Mouse (Mus musculus) erythroblast, embryonic 14.5 days (primary cell): Measurements from ENCODE around the gene Pecr.

Experiments used
- GATA1 ChIP-seq: IDR thresholded peaks from 2 replicates; pipeline ENCODE4 v1.6.1; 2012; ENCODE audit warnings: low read length, inconsistent platforms, mixed read lengths
- TAL1 ChIP-seq: IDR thresholded peaks from 3 replicates; pipeline ENCODE4 v1.6.1; 2012; ENCODE audit warnings: low read length, inconsistent platforms, mixed read lengths

DNA sequence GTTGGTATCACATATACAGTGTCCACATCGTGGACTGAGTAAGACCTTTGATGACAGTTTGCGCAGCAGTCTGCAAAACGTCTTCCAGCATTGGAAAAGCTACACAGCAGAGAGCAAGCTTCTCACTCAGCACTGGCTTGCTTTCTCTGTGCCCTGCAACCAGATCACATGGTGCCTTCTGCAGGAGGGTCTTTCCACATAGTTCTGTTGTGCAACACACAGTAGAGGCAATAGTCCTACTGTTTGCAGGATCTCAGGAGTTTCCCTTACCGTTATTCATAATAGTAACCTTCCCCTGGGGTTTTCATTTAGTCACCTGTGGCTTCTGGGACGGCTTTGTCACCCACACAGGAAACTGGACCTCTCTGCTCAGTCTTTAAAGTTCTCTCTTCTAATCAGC is 36.6 kb upstream of the Pecr start:
- TF ChIP-seq TAL1 (no peak), GATA1 (no peak)
